Mouse (Mus musculus) frontal cortex, adult 2 months (tissue): ENCODE results near the gene Ptn. TPM values are rescaled to one million over a fixed set of nuclear protein-coding genes. Genes with fewer than 3 reads are reported as not detected.
A peak's percentile ranks its signal among the peaks of the same experiment; 100 is the strongest.

Source experiments
- DNase-seq, 2 experiments: peaks; one replicate each; pipeline ENCODE4 v3.0.0; 2022; ENCODE audit warnings: low spot score in 1 of 2; ENCODE audit errors: extremely low spot score in 1 of 2
- polyA plus RNA-seq: library from polyadenylated mRNA; depleted of rRNA; stranded (reverse); fragments of >200 nt; gene quantifications from 2 replicates; pipeline ENCODE4 v1.2.3, GENCODE M21; 2012

Gene Ptn
- polyA plus RNA-seq, 1 experiment: 802 TPM

DNA sequence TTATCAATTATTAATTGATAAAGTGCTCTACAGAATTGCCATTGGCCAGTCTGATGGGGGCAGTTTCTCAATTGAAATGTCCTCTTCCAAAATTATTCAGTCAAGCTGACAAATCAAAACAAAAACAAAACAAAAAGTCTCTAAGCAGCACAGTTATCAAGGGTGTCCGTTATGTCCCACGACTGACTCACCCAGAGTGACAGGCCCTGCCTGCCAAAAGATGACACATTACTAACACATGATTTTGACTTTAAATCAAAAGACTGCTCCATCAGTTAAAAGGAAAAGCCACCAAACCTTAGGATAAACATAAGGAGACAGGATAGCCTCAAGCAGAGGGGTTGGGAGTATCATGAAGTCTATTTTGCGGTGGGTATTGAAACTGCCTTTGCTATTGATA is 6.6 kb upstream of the Ptn start:
- no peak for DNase-seq

DNA sequence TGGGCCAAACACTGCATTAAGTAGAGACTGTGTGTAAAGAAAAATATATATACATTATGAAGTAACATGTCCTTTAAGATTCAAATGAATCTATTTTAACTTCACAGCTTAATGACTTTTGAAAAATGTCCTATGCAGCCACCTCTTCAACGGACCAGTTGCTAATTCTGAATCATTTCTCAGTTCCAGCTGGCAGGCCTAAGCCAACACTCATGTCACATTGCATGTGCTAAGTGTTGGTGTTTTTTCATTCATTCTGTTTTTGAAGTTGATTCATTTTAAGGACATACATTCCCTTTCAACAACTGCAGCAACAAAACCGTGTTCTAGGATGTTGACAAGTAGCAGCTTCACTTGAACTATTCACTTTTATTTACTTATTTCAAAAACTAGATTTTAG is 6.0 kb upstream of the Ptn start:
- DNase-seq: no peak

- no peak for DNase-seq
These were observed 2.9 kb upstream of the Ptn start for GRCm38 (mm10) chr6:36812666-36813515.

GRCm38 (mm10) chr6:36810448-36810847 is 428 bp upstream of the Ptn start:
- DNase-seq: no peak

- DNase-seq: peak in 1 of 2 experiments; percentile 65
These were observed 701 bp downstream of the Ptn start for GRCm38 (mm10) chr6:36809311-36809726.

GRCm38 (mm10) chr6:36808306-36809058 is 1.5 kb downstream of the Ptn start:
- DNase-seq: no peak

GRCm38 (mm10) chr6:36806906-36807305 is 3.1 kb downstream of the Ptn start:
- no peak for DNase-seq

GRCm38 (mm10) chr6:36800309-36800946 is 9.6 kb downstream of the Ptn start:
- no peak for DNase-seq

DNA sequence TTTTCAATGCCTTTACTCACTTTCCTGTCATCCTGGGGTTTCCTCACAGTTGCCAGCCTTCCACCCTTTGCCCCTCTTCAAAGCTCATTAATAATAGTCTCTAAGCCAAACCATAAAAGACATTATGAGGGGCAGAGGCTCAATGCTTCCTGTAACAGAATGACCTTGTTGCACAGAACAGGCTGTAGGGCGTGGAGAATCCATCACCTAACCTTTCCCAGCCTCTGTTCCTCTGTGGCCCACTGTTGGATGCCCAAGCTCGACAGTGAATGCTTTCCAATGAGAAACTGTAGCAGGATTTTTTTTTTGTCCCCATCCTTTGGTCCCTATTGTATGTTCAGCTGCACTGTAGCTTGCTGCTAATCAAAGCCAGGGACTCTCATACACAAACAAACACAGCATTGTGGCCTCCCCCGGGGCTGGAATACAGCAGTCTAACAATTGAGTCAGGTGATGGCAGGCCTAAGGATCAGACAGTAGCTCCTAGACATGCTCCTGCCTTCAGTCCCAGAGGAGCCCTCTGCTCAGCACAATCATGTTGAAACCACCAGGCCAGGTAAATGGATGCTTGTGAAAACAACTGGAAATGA is 12.9 kb downstream of the Ptn start:
- DNase-seq: no peak

DNA sequence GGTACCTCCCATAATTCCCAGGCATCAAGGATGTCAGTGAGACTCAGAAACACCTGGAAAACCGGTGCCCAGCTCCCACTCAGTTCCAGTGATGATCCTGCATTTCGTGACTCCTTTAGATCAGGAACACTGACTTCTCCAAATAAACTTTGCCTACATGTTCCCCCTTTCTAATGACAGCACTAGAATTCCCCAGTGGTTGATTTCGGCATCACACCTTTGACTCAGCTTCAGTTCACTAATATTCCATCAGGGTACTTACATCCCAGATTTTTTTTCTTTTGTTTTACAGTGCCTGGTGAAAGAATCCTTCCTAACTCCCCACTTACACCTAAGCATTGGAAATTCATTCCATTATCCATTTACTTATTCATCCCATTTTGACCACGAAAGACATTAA is 15.5 kb downstream of the Ptn start:
- no peak for DNase-seq

GRCm38 (mm10) chr6:36793775-36794174 is 16.2 kb downstream of the Ptn start:
- DNase-seq: no peak

DNA sequence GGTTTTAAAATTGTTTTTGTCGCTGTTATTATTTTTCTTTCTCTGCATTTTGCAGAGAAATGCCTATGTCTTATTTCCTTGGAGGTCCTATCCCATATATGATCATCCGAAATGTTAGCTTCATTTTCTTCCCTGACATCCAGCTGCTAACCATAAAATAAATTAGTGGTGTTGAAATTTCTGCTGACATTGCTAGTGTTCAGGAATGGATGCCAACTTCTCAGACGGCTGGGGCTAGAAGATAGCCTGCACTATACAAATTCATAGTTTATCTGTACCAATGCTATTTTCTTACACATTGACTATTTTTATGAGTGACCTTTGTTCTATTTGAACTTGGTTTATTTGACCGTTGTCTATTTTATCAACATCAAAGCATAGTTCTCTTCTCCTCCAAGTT is 20.8 kb downstream of the Ptn start:
- no peak for DNase-seq

GRCm38 (mm10) chr6:36788576-36789191 is 21.3 kb downstream of the Ptn start:
- DNase-seq: no peak

DNA sequence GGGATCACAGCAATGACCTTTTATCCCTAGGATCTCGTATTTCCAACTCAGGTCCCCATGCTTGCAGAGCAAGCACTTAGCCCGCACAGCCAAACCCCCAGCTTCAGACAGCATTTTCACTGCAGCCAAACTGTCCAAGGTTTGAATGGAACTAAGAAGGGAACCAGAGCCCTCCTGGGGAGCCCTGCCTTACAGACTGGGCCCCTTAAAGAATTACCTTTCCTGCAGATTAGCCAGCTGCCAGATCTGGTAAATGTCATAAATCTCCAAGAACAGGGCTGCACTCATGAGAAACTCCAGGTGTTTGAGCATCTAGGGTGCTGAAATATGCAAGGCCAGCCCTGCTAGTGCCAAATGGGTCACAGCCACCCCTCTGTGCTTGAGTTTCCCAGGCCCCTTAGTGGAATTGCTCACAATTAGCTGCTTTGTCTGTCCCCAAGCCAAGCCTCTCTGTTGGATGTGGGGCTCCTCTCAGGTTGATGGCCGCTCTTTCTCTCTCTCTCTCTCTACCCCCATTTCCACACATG is 25.3 kb downstream of the Ptn start:
- no peak for DNase-seq

- DNase-seq: no peak
These were observed 27.5 kb downstream of the Ptn start for GRCm38 (mm10) chr6:36782481-36782880.

- peak in 1 of 2 experiments; percentile 66 for DNase-seq
These were observed 32.3 kb downstream of the Ptn start for GRCm38 (mm10) chr6:36777567-36778337.

DNA sequence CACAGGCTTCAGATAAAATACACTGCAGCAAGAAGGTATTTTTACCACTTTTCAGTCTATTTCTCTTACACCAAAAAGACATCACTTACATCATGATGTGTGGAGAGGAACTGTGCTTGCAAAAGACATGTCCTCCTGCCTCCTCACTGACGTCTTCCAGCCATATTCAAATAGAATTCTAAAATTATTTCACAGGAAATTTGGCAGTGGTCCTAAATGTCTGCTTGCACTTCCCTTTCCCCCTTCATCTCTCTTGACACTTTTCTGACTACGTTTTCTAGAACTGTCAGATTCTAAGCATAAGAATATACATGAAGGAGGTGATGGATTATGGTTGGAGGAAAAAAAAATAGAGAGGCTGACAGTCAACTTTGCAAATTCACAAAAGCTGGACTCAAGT is 33.0 kb downstream of the Ptn start:
- DNase-seq: peak in 1 of 2 experiments; percentile 78

- DNase-seq: no peak
These were observed 34.2 kb downstream of the Ptn start for GRCm38 (mm10) chr6:36775647-36776360.

DNA sequence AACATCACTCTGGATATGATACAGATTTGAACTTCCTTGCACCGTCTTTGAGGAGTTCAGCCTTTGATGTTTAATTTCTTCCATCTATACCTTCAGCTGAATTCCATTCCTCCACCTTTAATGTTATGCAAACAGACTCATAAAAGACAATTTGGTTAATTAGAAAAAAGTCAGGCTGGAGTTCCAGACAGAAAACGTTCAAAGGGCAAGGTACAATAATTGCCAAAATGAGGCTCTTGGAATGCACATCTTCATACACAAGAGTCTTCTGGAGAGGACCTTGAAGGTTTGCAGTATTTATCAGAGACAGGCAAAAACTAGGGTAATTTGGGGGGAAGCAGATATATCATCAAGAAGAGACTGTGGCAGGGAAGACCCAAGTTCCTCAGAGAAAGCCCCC is 37.5 kb downstream of the Ptn start:
- no peak for DNase-seq
